Mouse (Mus musculus) cerebellum, postnatal 25 days (tissue): ENCODE results near the gene Kcmf1.
A peak's percentile ranks its signal among the peaks of the same experiment; 100 is the strongest.

Experiments
- DNase-seq, 2 experiments: peaks; one replicate each; pipeline ENCODE4 v3.0.0; 2021; ENCODE audit warnings: mixed read lengths in 2 of 2

The Kcmf1 gene

GRCm38 (mm10) chr6:72899781-72900681, at the start of gene Kcmf1:
Gene Kcmf1, minus strand, starts transcription at chr6:72899979.
- DNase-seq: peak; percentile 84 to 87

GRCm38 (mm10) chr6:72949161-72949756, 49.5 kb upstream of the Kcmf1 start:
- DNase-seq: no peak

- DNase-seq: no peak
Observed at GRCm38 (mm10) chr6:72948392-72948791, 48.6 kb upstream of the Kcmf1 start.

- DNase-seq: peak; percentile 22 to 47
Observed at GRCm38 (mm10) chr6:72947960-72948359, 48.2 kb upstream of the Kcmf1 start.

- DNase-seq: peak; percentile 63 to 83
Observed at GRCm38 (mm10) chr6:72940493-72940892, 40.7 kb upstream of the Kcmf1 start.

GRCm38 (mm10) chr6:72937859-72938258, 38.1 kb upstream of the Kcmf1 start:
- DNase-seq: no peak

- no peak for DNase-seq
Observed at GRCm38 (mm10) chr6:72937430-72937829, 37.7 kb upstream of the Kcmf1 start.

GRCm38 (mm10) chr6:72932955-72933354, 33.2 kb upstream of the Kcmf1 start:
- no peak for DNase-seq

GRCm38 (mm10) chr6:72931533-72931932, 31.8 kb upstream of the Kcmf1 start:
- DNase-seq: no peak

- no peak for DNase-seq
Observed at GRCm38 (mm10) chr6:72929795-72930398, 30.1 kb upstream of the Kcmf1 start.

- peak in 1 of 2 experiments; percentile 32 for DNase-seq
Observed at GRCm38 (mm10) chr6:72926755-72927482, 27.1 kb upstream of the Kcmf1 start.

GRCm38 (mm10) chr6:72926031-72926430, 26.3 kb upstream of the Kcmf1 start:
- DNase-seq: no peak

GRCm38 (mm10) chr6:72923381-72923780, 23.6 kb upstream of the Kcmf1 start:
- no peak for DNase-seq

- DNase-seq: no peak
Observed at GRCm38 (mm10) chr6:72921081-72921480, 21.3 kb upstream of the Kcmf1 start.

GRCm38 (mm10) chr6:72918510-72919033, 18.8 kb upstream of the Kcmf1 start:
- no peak for DNase-seq

GRCm38 (mm10) chr6:72916330-72916729, 16.6 kb upstream of the Kcmf1 start:
- no peak for DNase-seq

GRCm38 (mm10) chr6:72914087-72914749, 14.4 kb upstream of the Kcmf1 start:
- DNase-seq: no peak

GRCm38 (mm10) chr6:72911261-72911660, 11.5 kb upstream of the Kcmf1 start:
- DNase-seq: no peak

- DNase-seq: no peak
Observed at GRCm38 (mm10) chr6:72902254-72902990, 2.6 kb upstream of the Kcmf1 start.

- DNase-seq: no peak
Observed at GRCm38 (mm10) chr6:72900952-72901351, 1.2 kb upstream of the Kcmf1 start.

- DNase-seq: peak in 1 of 2 experiments; percentile 79
Observed at GRCm38 (mm10) chr6:72899201-72899780, 488 bp downstream of the Kcmf1 start.
